Mouse (Mus musculus): ENCODE results near the gene Fgr. TPM values are rescaled to one million over a fixed set of nuclear protein-coding genes. Genes with fewer than 3 reads are reported as not detected.

Fgr gene
- total and polyA plus RNA-seq, 3 experiments, result 0.04 to 0.24 (median 0.13) TPM

DNA sequence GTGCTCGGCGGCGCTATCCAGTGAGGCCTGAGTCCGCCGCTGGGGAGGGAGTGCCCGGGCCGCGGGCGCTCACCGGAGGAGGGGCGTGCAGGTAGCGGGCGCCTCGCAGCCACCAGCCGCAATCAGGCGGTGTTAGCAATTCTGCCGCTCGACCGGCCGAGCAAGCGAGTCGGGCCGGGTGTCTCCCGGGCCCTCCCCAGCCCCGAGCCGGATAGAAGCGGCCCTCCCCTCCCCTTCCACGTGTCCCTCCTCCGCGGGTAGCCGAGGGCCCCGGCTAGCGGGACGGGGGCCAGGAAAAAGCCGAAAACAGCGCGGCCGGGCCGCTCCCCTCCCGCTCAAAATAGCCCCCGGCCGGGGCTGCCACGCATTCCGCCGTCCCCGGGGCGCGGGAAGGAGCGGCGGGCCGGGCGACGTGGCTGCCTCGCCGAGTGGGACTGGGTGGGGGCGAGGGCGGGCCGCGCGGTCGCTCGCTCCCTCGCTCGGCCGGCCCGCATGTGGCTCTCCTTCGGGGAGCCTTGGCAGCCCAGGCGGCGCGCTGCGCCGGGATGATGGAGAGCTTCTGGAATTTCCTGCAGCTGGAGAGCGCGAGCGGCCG, 64.7 kb downstream of the Fgr start:
- H3K27me3 ChIP-seq (replicated peaks), result no peaks in the 10 kb centered on the region
- H3K9me3 ChIP-seq (replicated peaks; ENCODE audit: low read length), result peaks cover 7% of the 10 kb centered on the region
- peaks cover 0 to 85% of the 10 kb centered on the region in 2 experiments for H3K36me3 ChIP-seq (replicated peaks in 1 of 2; ENCODE audit: control insufficient read depth in 1 of 2, insufficient read depth in 1 of 2, low read length in 1 of 2)
- H3K9ac ChIP-seq (ENCODE audit: insufficient read depth, low read depth), result no peak overlapping the region
- dilution Hi-C loops (cut with MboI; ENCODE audit: extremely low pct_ligation_motif_present, extremely low pct_unique_long_range_greater_than_20kb, low sequenced_read_pairs), result no loop called here
- H3K4me3 ChIP-seq (replicated peaks in 1 of 3; ENCODE audit: low read depth in 2 of 3, low read length in 2 of 3, poor library complexity in 1 of 3), result no peak overlapping the region
- in situ Hi-C loops (cut with MboI; ENCODE audit: low pct_ligation_motif_present, low pct_unique_long_range_greater_than_20kb, low sequenced_read_pairs), result no loop called here
- no peak overlapping the region for H3K4me2 ChIP-seq (ENCODE audit: insufficient read depth, low read depth, poor library complexity, severe bottlenecking)
- no peak for DNase-seq (ENCODE audit: extremely low read depth)
- TF ChIP-seq EP300 (IDR thresholded peaks at IDR 0.05; ENCODE audit: low read length), result no peak
- TF ChIP-seq CHD1 (IDR thresholded peaks at IDR 0.05; ENCODE audit: low read depth, low read length), result no peak
- no peak for TF ChIP-seq MEF2A (IDR thresholded peaks at IDR 0.05; ENCODE audit: borderline replicate concordance, low read depth, low read length)
- TF ChIP-seq JUN (IDR thresholded peaks at IDR 0.05; ENCODE audit: insufficient read depth, low read depth, low read length), result no peak
- TF ChIP-seq USF2 (conservative IDR thresholded peaks at IDR 0.05; ENCODE audit: low read depth, low read length), result no peak
- no peak for TF ChIP-seq RCOR1 (conservative IDR thresholded peaks at IDR 0.05; ENCODE audit: low read depth, low read length)
- no peak for TF ChIP-seq CHD2 (IDR thresholded peaks at IDR 0.05; ENCODE audit: low read length)
- no peak for TF ChIP-seq MAFK (IDR thresholded peaks at IDR 0.05; ENCODE audit: insufficient replicate concordance, low read length)
- TF ChIP-seq POLR2A (IDR thresholded peaks at IDR 0.05; ENCODE audit: low read depth, low read length), result no peak
- no peak for TF ChIP-seq POLR2AphosphoS2 (IDR thresholded peaks at IDR 0.05; ENCODE audit: low read depth, low read length)
- no peak for TF ChIP-seq SMC3 (IDR thresholded peaks at IDR 0.05; ENCODE audit: low read depth, low read length)
- no peak for TF ChIP-seq MAX (IDR thresholded peaks at IDR 0.05; ENCODE audit: low read length)
- TF ChIP-seq CTCF (conservative IDR thresholded peaks at IDR 0.05 in 1 of 2, IDR thresholded peaks at IDR 0.05 in 1 of 2; ENCODE audit: low read depth in 2 of 2, low read length in 2 of 2), result no peak
- no peak for TF ChIP-seq NELFE (IDR thresholded peaks at IDR 0.05; ENCODE audit: low read depth, low read length)
- no peak for TF ChIP-seq NRF1 (IDR thresholded peaks at IDR 0.05; ENCODE audit: low read depth, low read length)
- no peak overlapping the region for H3K27ac ChIP-seq (ENCODE audit: insufficient read depth, low read depth)
- H3K4me1 ChIP-seq (ENCODE audit: control insufficient read depth in 1 of 2, insufficient read depth in 2 of 2), result peaks cover 0 to 33% of the 10 kb centered on the region in 2 experiments; a peak in 2 of 4 replicates
- H3K79me2 ChIP-seq (replicated peaks; ENCODE audit: control insufficient read depth, extremely low read depth, insufficient read depth, poor library complexity, severe bottlenecking), result no peaks in the 10 kb centered on the region

DNA sequence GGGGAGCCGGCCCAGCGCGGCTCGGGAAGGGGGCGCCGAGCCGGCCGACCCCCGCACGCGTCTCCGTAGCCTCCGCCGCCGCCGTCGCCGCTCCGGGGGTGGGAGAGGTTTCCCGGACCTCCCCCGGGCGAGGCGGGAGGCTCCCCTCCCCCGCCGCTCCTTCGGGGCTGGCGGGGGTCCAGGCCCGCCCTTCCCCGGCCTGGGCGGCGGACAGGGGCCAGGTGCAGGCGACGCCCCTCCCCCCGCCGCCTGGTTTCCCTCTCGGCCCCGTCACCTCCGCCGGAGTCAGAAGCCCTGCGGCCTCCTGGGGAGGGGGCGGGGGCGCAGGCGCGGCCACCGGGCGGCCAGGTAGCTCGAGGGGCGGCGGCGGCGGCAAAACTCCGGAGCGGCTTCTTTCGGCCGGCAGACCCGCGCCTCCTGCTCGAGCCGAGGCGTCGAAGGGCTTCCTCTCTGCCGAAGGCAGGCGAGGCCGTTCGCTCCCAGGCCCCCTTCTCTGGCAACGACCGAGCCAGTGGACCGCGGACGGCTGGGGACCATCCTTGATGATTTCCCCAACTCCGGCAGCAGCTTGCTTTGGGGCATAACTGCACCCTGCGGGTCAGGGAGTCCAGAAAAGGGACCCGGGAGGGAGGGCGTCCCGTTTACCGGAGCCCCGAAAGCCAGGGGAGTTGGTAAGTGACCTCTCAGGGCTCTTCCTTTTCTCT, 65.4 kb downstream of the Fgr start:
- Histone ChIP-seq H3K27ac (ENCODE audit: insufficient read depth, low read depth) (no peak overlapping the region), H3K4me3 (replicated peaks in 1 of 3; ENCODE audit: low read depth in 2 of 3, low read length in 2 of 3, poor library complexity in 1 of 3) (no peak overlapping the region), H3K4me1 (ENCODE audit: control insufficient read depth in 1 of 2, insufficient read depth in 2 of 2) (peaks cover 0 to 40% of the 10 kb centered on the region in 2 experiments; a peak in 2 of 4 replicates), H3K79me2 (replicated peaks; ENCODE audit: control insufficient read depth, extremely low read depth, insufficient read depth, poor library complexity, severe bottlenecking) (no peaks in the 10 kb centered on the region), H3K4me2 (ENCODE audit: insufficient read depth, low read depth, poor library complexity, severe bottlenecking) (no peak overlapping the region), H3K27me3 (replicated peaks) (no peaks in the 10 kb centered on the region), H3K9ac (ENCODE audit: insufficient read depth, low read depth) (no peak overlapping the region), H3K36me3 (replicated peaks in 1 of 2; ENCODE audit: control insufficient read depth in 1 of 2, insufficient read depth in 1 of 2, low read length in 1 of 2) (peaks cover 0 to 80% of the 10 kb centered on the region in 2 experiments), H3K9me3 (replicated peaks; ENCODE audit: low read length) (peaks cover 7% of the 10 kb centered on the region)
- in situ Hi-C loops (cut with MboI; ENCODE audit: low pct_ligation_motif_present, low pct_unique_long_range_greater_than_20kb, low sequenced_read_pairs) (no loop called here), dilution Hi-C loops (cut with MboI; ENCODE audit: extremely low pct_ligation_motif_present, extremely low pct_unique_long_range_greater_than_20kb, low sequenced_read_pairs) (no loop called here)
- TF ChIP-seq POLR2AphosphoS2 (IDR thresholded peaks at IDR 0.05; ENCODE audit: low read depth, low read length) (no peak), MAFK (IDR thresholded peaks at IDR 0.05; ENCODE audit: insufficient replicate concordance, low read length) (no peak), IRF4 (IDR thresholded peaks at IDR 0.05; ENCODE audit: low read depth, low read length) (no peak), UBTF (IDR thresholded peaks at IDR 0.05; ENCODE audit: low read depth, low read length) (no peak), E2F4 (IDR thresholded peaks at IDR 0.05; ENCODE audit: insufficient replicate concordance, low read depth, low read length) (no peak), CHD1 (IDR thresholded peaks at IDR 0.05; ENCODE audit: low read depth, low read length) (no peak), RAD21 (IDR thresholded peaks at IDR 0.05; ENCODE audit: low read depth, low read length) (no peak), CTCF (conservative IDR thresholded peaks at IDR 0.05 in 1 of 2, IDR thresholded peaks at IDR 0.05 in 1 of 2; ENCODE audit: low read depth in 2 of 2, low read length in 2 of 2) (no peak), MYC (IDR thresholded peaks at IDR 0.05; ENCODE audit: low read depth, low read length) (no peak), SIN3A (IDR thresholded peaks at IDR 0.05; ENCODE audit: low read length) (no peak), BHLHE40 (IDR thresholded peaks at IDR 0.05; ENCODE audit: low read depth, low read length) (no peak), USF1 (IDR thresholded peaks at IDR 0.05; ENCODE audit: low read depth, low read length) (no peak), JUN (IDR thresholded peaks at IDR 0.05; ENCODE audit: insufficient read depth, low read depth, low read length) (no peak)
- DNase-seq (ENCODE audit: extremely low read depth), result no peak
